Mouse (Mus musculus) frontal cortex, postnatal 25 days (tissue): ENCODE data around the gene Dnah8.
"Not testable (repeated sequence)": the region's sequence is repeated elsewhere in the genome, so short reads cannot be mapped to it uniquely, and the experiment has no call there.

Experiments used
- DNase-seq, 2 experiments: peaks; one replicate each; pipeline ENCODE4 v3.0.0; 2022; ENCODE audit warnings: low spot score in 2 of 2

The Dnah8 gene

GRCm38 (mm10) chr17:30624132-30624531 lies at the start of gene Dnah8:
Gene Dnah8 (plus strand): TSS chr17:30624354.
- DNase-seq = not testable (repeated sequence)

- DNase-seq = no peak
Observed at GRCm38 (mm10) chr17:30574783-30575075, 49.4 kb upstream of the Dnah8 start.

- peak; percentile 49 to 50 for DNase-seq
Observed at GRCm38 (mm10) chr17:30575121-30575904, 48.8 kb upstream of the Dnah8 start.

- peak; percentile 96 to 97 for DNase-seq
Observed at GRCm38 (mm10) chr17:30575941-30576773, 48.0 kb upstream of the Dnah8 start, which contains the start of gene Btbd9. Gene Btbd9 (minus strand): TSS chr17:30576488.

- no peak for DNase-seq
Observed at GRCm38 (mm10) chr17:30576946-30577345, 47.2 kb upstream of the Dnah8 start.

- no peak for DNase-seq
Observed at GRCm38 (mm10) chr17:30580781-30581180, 43.4 kb upstream of the Dnah8 start.

GRCm38 (mm10) chr17:30581201-30581600 lies 43.0 kb upstream of the Dnah8 start:
- no peak for DNase-seq

GRCm38 (mm10) chr17:30582313-30582712 lies 41.8 kb upstream of the Dnah8 start:
- no peak for DNase-seq

- no peak for DNase-seq
Observed at GRCm38 (mm10) chr17:30583258-30584001, 40.7 kb upstream of the Dnah8 start.

GRCm38 (mm10) chr17:30590417-30591198 lies 33.5 kb upstream of the Dnah8 start:
- peak; percentile 45 to 65 for DNase-seq

GRCm38 (mm10) chr17:30594407-30594806 lies 29.7 kb upstream of the Dnah8 start:
- no peak for DNase-seq

- DNase-seq = no peak
Observed at GRCm38 (mm10) chr17:30594846-30595245, 29.3 kb upstream of the Dnah8 start.

GRCm38 (mm10) chr17:30597786-30598185 lies 26.4 kb upstream of the Dnah8 start:
- DNase-seq = no peak

- no peak for DNase-seq
Observed at GRCm38 (mm10) chr17:30598300-30598699, 25.9 kb upstream of the Dnah8 start.

- no peak for DNase-seq
Observed at GRCm38 (mm10) chr17:30602175-30602574, 22.0 kb upstream of the Dnah8 start.

- DNase-seq = no peak
Observed at GRCm38 (mm10) chr17:30604296-30604695, 19.9 kb upstream of the Dnah8 start.

- no peak for DNase-seq
Observed at GRCm38 (mm10) chr17:30605001-30605400, 19.2 kb upstream of the Dnah8 start.

- DNase-seq = no peak
Observed at GRCm38 (mm10) chr17:30606206-30606605, 17.9 kb upstream of the Dnah8 start.

- no peak for DNase-seq
Observed at GRCm38 (mm10) chr17:30606634-30607081, 17.5 kb upstream of the Dnah8 start.

- DNase-seq = no peak
Observed at GRCm38 (mm10) chr17:30607330-30607729, 16.8 kb upstream of the Dnah8 start.

- DNase-seq = no peak
Observed at GRCm38 (mm10) chr17:30607909-30608495, 16.2 kb upstream of the Dnah8 start.
